Mouse (Mus musculus): Measurements from ENCODE around the gene Gm11627. TPM values are rescaled to one million over a fixed set of nuclear protein-coding genes. Genes with fewer than 3 reads are reported as not detected.
"Not testable (repeated sequence)": the region's sequence is repeated elsewhere in the genome, so short reads cannot be mapped to it uniquely, and the experiment has no call there.

Gene Gm11627
- total RNA-seq, 2 experiments from 2014 or later = not detected

DNA sequence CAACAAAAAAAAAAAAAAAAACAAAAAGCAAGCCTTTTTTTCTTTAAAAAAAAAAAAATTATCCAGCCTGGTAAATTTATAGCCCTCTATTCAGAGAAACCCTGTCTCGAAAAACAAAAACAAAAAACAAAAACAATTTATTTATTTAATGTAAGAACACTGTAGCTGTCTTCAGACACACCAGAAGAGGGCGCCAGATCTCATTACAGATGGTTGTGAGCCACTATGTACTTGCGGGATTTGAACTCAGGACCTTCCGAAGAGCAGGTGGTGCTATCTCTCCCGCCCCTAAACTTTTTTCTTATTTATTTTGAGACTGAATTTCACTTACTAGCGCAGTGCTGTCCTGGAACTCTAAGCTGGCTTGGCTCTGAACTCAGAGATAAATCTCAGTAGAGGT, 12.1 kb downstream of the Gm11627 start:
- intact Hi-C loops (cut with DNase I) = no loop called here
- no peak for DNase-seq

DNA sequence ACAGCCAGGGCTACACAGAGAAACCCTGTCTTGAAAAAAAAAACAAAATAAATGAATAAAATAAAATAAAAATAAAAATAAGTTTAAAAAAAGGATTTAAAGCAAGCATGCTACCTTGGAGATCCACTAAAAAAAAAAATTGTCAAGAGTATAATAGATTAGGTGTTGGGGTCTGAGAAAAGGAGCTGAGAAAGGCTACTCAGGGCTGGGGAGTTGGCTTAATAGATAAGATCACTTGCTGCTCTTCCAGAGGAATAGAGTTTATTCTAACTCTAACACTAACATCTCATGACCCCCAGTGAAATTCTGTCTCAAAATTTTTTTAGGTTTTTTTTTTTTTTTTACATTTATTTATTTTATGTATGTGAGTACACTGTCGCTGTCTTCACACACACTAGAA, 13.0 kb downstream of the Gm11627 start:
- DNase-seq = no peak
- intact Hi-C loops (cut with DNase I) = no loop called here

- DNase-seq = no peak
- intact Hi-C loops (cut with DNase I) = no loop called here
These were observed 13.5 kb downstream of the Gm11627 start for GRCm38 (mm10) chr11:102565741-102566140.

GRCm38 (mm10) chr11:102564952-102565671, 14.1 kb downstream of the Gm11627 start:
- DNase-seq; intact Hi-C loops (cut with DNase I): not testable (repeated sequence)

DNA sequence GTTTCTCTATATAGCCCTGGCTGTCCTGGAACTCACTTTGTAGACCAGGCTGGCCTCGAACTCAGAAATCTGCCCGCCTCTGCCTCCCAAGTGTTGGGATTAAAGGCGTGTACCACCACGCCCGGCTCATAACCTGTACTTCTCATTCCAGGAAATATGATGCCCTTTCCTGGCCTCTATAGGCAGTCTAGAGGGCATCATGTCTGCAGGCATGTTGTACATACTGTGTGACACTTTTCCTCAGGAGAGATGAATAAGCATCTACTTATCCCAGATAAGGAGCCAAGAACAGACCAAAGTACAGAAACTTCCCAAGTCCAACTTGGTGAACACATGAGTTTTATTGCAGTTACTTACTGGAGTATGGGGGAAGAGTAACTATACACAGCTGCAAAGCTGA, 20.6 kb downstream of the Gm11627 start:
- intact Hi-C loops (cut with DNase I) = no loop called here
- no peak for DNase-seq

- intact Hi-C loops (cut with DNase I) = no loop called here
- no peak for DNase-seq
These were observed 21.9 kb downstream of the Gm11627 start for GRCm38 (mm10) chr11:102557386-102557785.

DNA sequence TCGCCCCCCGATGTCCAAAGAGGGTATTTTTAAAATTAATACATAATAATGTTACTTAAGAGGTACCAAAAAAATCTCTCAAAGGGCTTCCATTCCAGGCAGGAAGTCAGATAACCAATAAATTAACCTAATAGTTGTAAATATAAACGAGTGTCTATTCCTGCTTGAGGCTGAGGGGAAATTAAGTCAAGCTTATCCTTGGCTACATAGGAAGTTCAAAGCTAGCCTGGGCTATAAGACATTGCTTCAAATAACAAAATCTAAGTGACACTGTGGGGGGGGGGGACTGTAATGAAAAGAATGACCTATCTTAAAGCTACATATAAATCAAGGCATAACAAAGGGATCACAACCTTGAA, 22.6 kb downstream of the Gm11627 start:
- DNase-seq = no peak
- intact Hi-C loops (cut with DNase I) = no loop called here

DNA sequence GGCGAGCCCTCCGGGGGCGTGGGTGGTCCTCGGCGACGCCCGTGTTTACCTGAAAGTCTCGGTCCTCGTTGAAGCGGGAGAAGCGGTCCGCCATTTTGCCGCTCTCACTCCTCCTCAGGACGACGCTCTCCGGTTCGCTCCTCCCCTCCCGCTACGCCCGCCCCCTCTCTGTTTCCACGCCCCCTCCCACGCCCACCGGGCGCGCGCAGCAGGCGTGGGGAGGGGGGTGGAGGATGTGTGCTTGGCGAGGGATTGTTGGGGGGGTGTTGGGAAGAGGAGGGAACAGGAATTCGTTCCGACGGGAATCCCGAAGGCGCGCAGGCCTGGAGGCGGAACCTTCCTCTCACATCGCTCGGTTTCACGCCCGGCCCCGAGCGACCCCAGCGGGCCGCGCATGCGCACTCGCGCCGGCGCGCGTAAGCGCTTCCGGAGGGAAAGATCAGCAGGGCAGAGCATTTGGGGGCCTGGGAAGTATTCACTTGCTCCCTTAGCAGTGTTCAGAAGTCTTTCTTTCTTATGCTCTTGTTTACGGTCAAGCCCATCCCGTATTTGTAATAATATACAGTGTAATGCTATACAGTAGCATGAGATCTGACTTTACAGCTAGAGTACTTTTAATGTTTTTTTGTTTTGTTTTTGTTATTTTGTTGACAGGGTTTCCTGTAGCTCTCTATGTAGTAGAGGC, 23.1 kb downstream of the Gm11627 start, which contains the start of gene Gpatch8:
Gpatch8 (minus strand) TSS at position 362 of the 685 bp plus-strand sequence.
- intact Hi-C loops (cut with DNase I) = no loop called here
- DNase-seq = peak; percentile 91 to 94

DNA sequence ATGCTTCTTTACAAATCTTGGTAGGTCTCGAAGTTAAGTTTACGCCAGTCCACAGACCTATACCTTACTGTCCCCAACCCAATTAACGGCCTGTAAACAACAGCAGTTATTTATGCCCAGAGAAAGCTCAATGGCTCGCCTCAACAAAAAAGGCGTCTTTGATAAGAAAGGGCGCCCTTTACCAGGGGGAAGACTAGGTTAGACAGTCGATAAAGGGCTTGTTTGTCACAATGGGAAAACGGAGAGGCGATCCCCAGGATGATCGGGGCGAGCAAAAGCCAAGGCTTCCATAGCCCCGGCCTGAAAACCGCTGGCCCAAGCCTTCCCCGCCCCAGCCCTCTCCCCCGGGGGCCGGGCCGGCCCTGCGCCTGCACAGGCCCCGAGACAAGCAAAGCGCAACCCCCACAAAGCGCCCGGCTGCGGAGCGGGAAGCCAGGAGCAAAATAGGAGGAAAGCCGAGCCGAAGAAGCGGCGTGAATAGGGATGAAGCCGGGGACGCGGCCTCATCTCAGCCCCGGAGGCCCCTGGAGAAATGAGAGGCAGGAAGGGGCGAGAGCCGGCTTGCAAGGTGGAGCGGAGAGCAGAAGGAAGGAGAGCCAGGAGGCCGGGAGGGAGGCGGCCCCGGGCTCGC, 23.7 kb downstream of the Gm11627 start:
- no peak for DNase-seq
- intact Hi-C loops (cut with DNase I) = no loop called here

GRCm38 (mm10) chr11:102552051-102552450, 27.2 kb downstream of the Gm11627 start:
- no peak for DNase-seq
- intact Hi-C loops (cut with DNase I) = no loop called here

DNA sequence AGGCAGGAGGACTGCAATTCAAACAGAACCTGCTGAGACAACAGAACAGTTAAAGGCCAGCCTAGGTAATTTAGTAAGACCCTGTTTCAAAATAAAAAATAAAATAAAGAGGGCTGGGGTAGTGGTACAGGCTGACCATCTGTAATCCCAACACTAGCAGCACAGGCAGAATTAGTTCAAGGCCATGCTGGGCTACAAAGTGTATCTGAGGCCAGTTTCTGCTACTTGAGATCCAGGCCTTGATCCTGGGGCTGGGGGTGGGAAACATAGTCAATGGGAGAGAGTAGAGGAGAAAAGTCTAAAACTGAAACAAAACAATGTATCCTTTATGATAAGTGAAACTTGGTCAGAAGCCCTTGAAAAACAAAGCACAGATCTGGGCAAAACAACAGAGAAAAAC, 28.1 kb downstream of the Gm11627 start:
- DNase-seq = no peak
- intact Hi-C loops (cut with DNase I) = no loop called here

DNA sequence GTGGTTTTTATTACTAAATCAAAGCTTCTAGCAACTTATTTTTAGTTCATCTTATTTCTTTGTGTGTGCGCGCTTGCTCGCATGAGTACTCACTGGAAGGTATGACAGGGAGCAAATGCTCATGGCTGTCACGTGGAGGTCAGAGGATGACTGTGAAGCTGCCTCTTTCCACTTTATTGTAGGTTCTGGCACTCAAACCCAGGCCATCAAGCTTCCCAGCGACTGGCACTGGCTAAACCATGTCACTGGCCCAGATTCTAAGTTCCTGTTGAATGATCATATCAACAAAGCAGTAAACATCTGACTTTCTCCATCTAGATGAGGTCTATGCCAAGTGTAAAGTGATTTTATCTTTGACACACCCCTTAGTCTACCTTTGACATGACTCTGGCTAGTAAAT, 37.8 kb downstream of the Gm11627 start:
- DNase-seq = no peak
- intact Hi-C loops (cut with DNase I) = no loop called here

- intact Hi-C loops (cut with DNase I) = not testable (repeated sequence)
These were observed 39.0 kb downstream of the Gm11627 start for GRCm38 (mm10) chr11:102540286-102540685.

GRCm38 (mm10) chr11:102539690-102540089, 39.6 kb downstream of the Gm11627 start:
- DNase-seq = no peak
- intact Hi-C loops (cut with DNase I) = no loop called here

More at GRCm38 (mm10) chr11:102540286-102540685, 39.0 kb downstream of the Gm11627 start:
- DNase-seq = not testable (repeated sequence)

DNA sequence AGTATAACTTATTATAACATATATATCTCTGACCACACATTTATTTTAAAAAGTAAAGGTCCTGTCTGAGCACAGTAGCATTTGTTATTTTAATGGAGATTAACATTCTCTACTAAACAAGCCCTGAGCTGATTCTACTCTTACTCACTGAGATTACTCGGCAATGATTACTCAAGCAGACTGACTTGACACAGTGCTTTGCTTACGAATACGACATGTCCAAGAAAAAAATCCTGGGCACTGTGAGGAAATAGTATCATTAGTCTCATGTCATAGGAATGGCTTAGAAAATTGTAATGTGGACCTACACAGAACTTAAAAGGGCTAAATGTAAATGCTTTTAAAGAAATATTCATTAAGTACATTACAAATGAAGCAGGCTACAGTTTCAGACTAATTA, 43.1 kb downstream of the Gm11627 start:
- DNase-seq = no peak
- intact Hi-C loops (cut with DNase I) = no loop called here

- DNase-seq = no peak
- intact Hi-C loops (cut with DNase I) = no loop called here
These were observed 45.2 kb downstream of the Gm11627 start for GRCm38 (mm10) chr11:102534078-102534477.

DNA sequence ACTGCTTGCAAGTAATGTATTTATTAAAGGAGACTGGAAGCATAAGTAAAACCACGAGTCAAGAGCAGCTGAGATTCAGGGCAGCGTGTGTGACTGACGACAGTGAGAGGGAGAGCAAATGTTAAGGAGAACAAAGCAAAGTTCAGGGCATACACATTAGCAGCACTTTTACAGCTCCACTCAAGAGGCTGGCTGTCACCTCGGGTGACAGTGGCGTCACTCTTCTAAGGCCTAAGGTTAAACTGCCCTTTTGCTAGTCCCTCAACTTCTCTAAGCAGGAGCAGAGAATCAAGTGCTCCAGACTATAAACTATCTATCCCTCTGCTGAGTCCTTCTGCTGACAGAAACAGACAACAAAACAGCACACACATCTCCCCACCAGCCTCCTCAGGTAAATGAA, 47.8 kb downstream of the Gm11627 start:
- no peak for DNase-seq
- intact Hi-C loops (cut with DNase I) = no loop called here

Other genes with a start within 250 kb of the Gm11627 start
- gene Slc4a1, start 213.3 kb downstream of the Gm11627 start, total RNA-seq (2021) = under 1 TPM in 1 of 2 experiments, not detected in 1; 0.31 TPM
- not detected for gene Rundc3a, start 186.1 kb downstream of the Gm11627 start, total RNA-seq (2021)
- 10 to 100 TPM; 56.2 to 64.3 TPM for gene Slc25a39, start 171.5 kb downstream of the Gm11627 start, total RNA-seq (2021)
- gene Grn, start 149.1 kb downstream of the Gm11627 start, total RNA-seq (2021) = 10 to 100 TPM; 23.5 to 24.8 TPM
- 1 to 10 TPM; 1.4 to 1.6 TPM for gene Fam171a2, start 131.8 kb downstream of the Gm11627 start, total RNA-seq (2021)
- 1 to 10 TPM in 1 of 2 experiments, under 1 TPM in 1; 0.56 to 1.1 TPM for gene Itga2b, start 109.3 kb downstream of the Gm11627 start, total RNA-seq (2021)
- 10 to 100 TPM; 20.2 to 24.4 TPM for gene Gpatch8, start 23.1 kb downstream of the Gm11627 start, total RNA-seq (2021)
- 1 to 10 TPM; 1.3 to 2.4 TPM for gene Fzd2, start 24.9 kb upstream of the Gm11627 start, total RNA-seq (2021)
- gene Meioc, start 84.3 kb upstream of the Gm11627 start, total RNA-seq (2021) = not detected
- gene Ccdc43, start 118.3 kb upstream of the Gm11627 start, total RNA-seq (2021) = 10 to 100 TPM; 67.5 to 70.1 TPM
- under 1 TPM; 0.32 to 0.79 TPM for gene Adam11, start 182.0 kb upstream of the Gm11627 start, total RNA-seq (2021)
- gene Gjc1, start 240.2 kb upstream of the Gm11627 start, total RNA-seq (2021) = 1 to 10 TPM; 4.6 to 5.8 TPM

All from gastrocnemius, postnatal 36 days (tissue).